Mouse (Mus musculus) kidney, embryonic 14.5 days (tissue): ENCODE measurements around the gene Cfap221. TPM values are rescaled to one million over a fixed set of nuclear protein-coding genes. Genes with fewer than 3 reads are reported as not detected.
A peak's percentile ranks its signal among the peaks of the same experiment; 100 is the strongest.

ENCODE experiments used
- ATAC-seq: fragments of 200-750 bp; cut with Nextera tagmentation; 2 replicates; pipeline ENCODE4 v1.8.0; 2017; ENCODE audit warnings: moderate number of reproducible peaks, mild to moderate bottlenecking, moderate TSS enrichment, moderate library complexity; ENCODE audit not compliant: low FRiP score, low TSS enrichment
- H3K27ac ChIP-seq: fragments of 300-500 bp; sonication (generic); 2 replicates; pipeline ENCODE4 v1.5.1; 2014; ENCODE audit warnings: low read depth, mild to moderate bottlenecking, low read length, moderate library complexity, mixed read lengths
- H3K27me3 ChIP-seq: fragments of 300-500 bp; sonication (generic); 2 replicates; pipeline ENCODE4 v1.6.1; 2014; ENCODE audit warnings: mild to moderate bottlenecking, low read length; ENCODE audit not compliant: control insufficient read depth, insufficient read depth
- H3K36me3 ChIP-seq: fragments of 300-500 bp; sonication (generic); 2 replicates; pipeline ENCODE4 v1.6.1; 2014; ENCODE audit warnings: low read length, mixed read lengths; ENCODE audit not compliant: control insufficient read depth, insufficient read depth
- H3K4me1 ChIP-seq: fragments of 300-500 bp; sonication (generic); 2 replicates; pipeline ENCODE4 v1.6.1; 2014; ENCODE audit warnings: low read length, mixed read lengths; ENCODE audit not compliant: control insufficient read depth, insufficient read depth
- H3K4me2 ChIP-seq: fragments of 300-500 bp; sonication (generic); replicated peaks from 2 replicates; pipeline ENCODE4 v1.6.1; 2014; ENCODE audit warnings: low read depth, mild to moderate bottlenecking, low read length
- H3K4me3 ChIP-seq: fragments of 300-500 bp; sonication (generic); 2 replicates; pipeline ENCODE4 v1.5.1; 2014; ENCODE audit warnings: mild to moderate bottlenecking, low read length
- H3K9ac ChIP-seq: fragments of 300-500 bp; sonication (generic); 2 replicates; pipeline ENCODE4 v1.6.1; 2014; ENCODE audit warnings: low read depth, mild to moderate bottlenecking, low read length, moderate library complexity
- H3K9me3 ChIP-seq: fragments of 300-500 bp; sonication (generic); 2 replicates; pipeline ENCODE4 v1.6.1; 2016; ENCODE audit warnings: low read length; ENCODE audit not compliant: control insufficient read depth
- WGBS: fragments of 180-500 bp; shearing (Covaris S2); extraction: QIAGEN DNeasy Blood & Tissue Kit; methylation state at CpG from one replicate; pipeline ENCODE4 v1.1.7; 2014; 5-methylcytosine and 5-hydroxymethylcytosine counted together
- polyA plus RNA-seq: library from polyadenylated mRNA; unstranded; fragments of >200 nt; fragmentation: Nextera tagmentation; extraction: Ambion mirVana; gene quantifications from 2 replicates; pipeline ENCODE4 v1.2.1, GENCODE M21; 2014

Cfap221 gene
- polyA plus RNA-seq, 1 experiment from 2014 or later = 0.35 TPM

- no peaks in the 10 kb centered on the region for H3K9me3 ChIP-seq
- H3K27ac ChIP-seq = no peak overlapping the region
- H3K4me2 ChIP-seq = no peak overlapping the region
- no peak for ATAC-seq
- 73% methylated on average over 11 of the region's 11 CpGs for WGBS
- no peaks in the 10 kb centered on the region for H3K27me3 ChIP-seq
- H3K36me3 ChIP-seq = no peaks in the 10 kb centered on the region
- H3K4me1 ChIP-seq = 0 out of 2 replicates have a peak, but pooled peaks cover 2% of the 10 kb centered on the region
- H3K9ac ChIP-seq = no peak overlapping the region
- H3K4me3 ChIP-seq = no peak overlapping the region
Observed at GRCm38 (mm10) chr1:119899195-119900123, 97.6 kb downstream of the Cfap221 start.

- H3K4me2 ChIP-seq = no peak overlapping the region
- H3K27me3 ChIP-seq = no peaks in the 10 kb centered on the region
- H3K9ac ChIP-seq = no peak overlapping the region
- H3K4me3 ChIP-seq = no peak overlapping the region
- H3K27ac ChIP-seq = no peak overlapping the region
- 0 out of 2 replicates have a peak, but pooled peaks cover 2% of the 10 kb centered on the region for H3K4me1 ChIP-seq
- 38% methylated on average over 6 of the region's 6 CpGs for WGBS
- no peaks in the 10 kb centered on the region for H3K9me3 ChIP-seq
- no peaks in the 10 kb centered on the region for H3K36me3 ChIP-seq
- ATAC-seq = peak; percentile 61
Observed at GRCm38 (mm10) chr1:119894936-119895335, 102.1 kb downstream of the Cfap221 start.

GRCm38 (mm10) chr1:119893600-119893999, 103.4 kb downstream of the Cfap221 start:
- Histone ChIP-seq H3K4me3 (no peak overlapping the region), H3K9me3 (no peaks in the 10 kb centered on the region), H3K4me1 (0 out of 2 replicates have a peak, but pooled peaks cover 2% of the 10 kb centered on the region), H3K9ac (no peak overlapping the region), H3K4me2 (no peak overlapping the region), H3K27me3 (no peaks in the 10 kb centered on the region), H3K36me3 (no peaks in the 10 kb centered on the region), H3K27ac (no peak overlapping the region)
- 84% methylated on average over 3 of the region's 3 CpGs for WGBS
- no peak for ATAC-seq

DNA sequence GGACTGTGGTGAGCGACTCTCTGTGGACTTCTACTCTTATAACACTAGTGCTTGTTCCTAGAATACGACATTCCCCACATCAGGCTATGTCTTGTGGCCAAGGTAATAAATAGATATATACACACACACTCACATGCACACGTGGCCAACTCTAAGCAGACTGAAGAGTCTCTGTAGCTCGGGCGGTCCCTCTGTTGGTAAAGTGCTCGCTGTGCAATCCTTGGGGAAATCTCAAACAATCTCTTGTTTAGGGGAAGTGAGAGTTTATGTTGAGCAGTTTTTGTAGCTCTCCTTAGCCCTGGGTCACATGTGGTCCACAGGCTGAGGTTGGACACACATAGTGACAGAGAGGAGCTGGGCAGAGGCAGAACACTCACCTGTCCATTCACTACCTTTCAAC, 104.1 kb downstream of the Cfap221 start:
- Histone ChIP-seq H3K9ac (no peak overlapping the region), H3K4me3 (no peak overlapping the region), H3K4me1 (0 out of 2 replicates have a peak, but pooled peaks cover 2% of the 10 kb centered on the region), H3K36me3 (no peaks in the 10 kb centered on the region), H3K27ac (no peak overlapping the region), H3K9me3 (no peaks in the 10 kb centered on the region), H3K27me3 (no peaks in the 10 kb centered on the region), H3K4me2 (no peak overlapping the region)
- ATAC-seq = no peak
- WGBS = 67% methylated on average over 6 of the region's 6 CpGs

DNA sequence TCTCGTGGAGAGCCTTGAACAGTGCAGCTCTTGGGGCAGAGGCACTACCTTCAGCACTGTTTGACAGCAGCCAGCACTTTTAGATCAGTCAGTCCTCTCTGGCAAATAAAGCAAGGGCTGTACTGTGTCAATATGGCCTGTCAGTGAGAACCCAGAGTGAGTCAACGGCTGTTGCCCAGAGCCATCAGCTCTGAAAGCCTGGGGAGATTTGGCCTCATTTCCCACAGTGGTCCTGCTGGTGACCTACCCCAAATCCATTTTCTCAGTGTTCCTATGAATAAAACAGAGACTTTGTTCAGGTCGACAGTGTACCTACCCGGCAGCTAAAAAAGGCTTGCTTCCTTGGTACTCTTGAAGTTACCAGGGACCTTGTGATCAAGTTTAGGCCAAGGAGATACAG, 105.2 kb downstream of the Cfap221 start:
- Histone ChIP-seq H3K9ac (no peak overlapping the region), H3K27ac (no peak overlapping the region), H3K27me3 (no peaks in the 10 kb centered on the region), H3K36me3 (no peaks in the 10 kb centered on the region), H3K9me3 (no peaks in the 10 kb centered on the region), H3K4me1 (0 out of 2 replicates have a peak, but pooled peaks cover 2% of the 10 kb centered on the region), H3K4me3 (no peak overlapping the region), H3K4me2 (no peak overlapping the region)
- 83% methylated on average over 4 of the region's 4 CpGs for WGBS
- no peak for ATAC-seq

GRCm38 (mm10) chr1:119891149-119891548, 105.9 kb downstream of the Cfap221 start:
- H3K27ac ChIP-seq = no peak overlapping the region
- H3K36me3 ChIP-seq = no peaks in the 10 kb centered on the region
- H3K4me1 ChIP-seq = 0 out of 2 replicates have a peak, but pooled peaks cover 2% of the 10 kb centered on the region
- H3K9ac ChIP-seq = no peak overlapping the region
- no peaks in the 10 kb centered on the region for H3K27me3 ChIP-seq
- 88% methylated on average over 9 of the region's 9 CpGs for WGBS
- H3K4me3 ChIP-seq = no peak overlapping the region
- no peak overlapping the region for H3K4me2 ChIP-seq
- ATAC-seq = no peak
- no peaks in the 10 kb centered on the region for H3K9me3 ChIP-seq

DNA sequence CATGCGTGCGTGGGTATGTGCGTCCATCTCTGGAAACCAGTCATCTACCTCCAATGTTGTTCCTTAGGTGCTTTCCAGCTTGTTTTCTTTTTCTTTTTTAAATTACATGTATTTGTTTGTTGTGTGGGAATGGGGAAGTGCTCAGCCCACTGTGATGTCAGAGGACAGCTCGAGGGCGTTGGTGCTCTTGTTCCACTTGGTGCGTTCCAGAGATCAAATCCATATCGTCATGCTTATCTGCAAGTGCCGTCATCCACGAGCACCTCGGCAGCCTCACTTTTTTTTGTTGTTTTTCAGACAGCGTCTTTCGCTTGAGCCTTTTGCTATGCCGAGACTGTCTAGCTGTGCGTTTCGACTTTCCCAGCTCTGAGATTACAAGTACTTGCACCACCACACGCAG, 107.7 kb downstream of the Cfap221 start:
- Histone ChIP-seq H3K4me1 (no peaks in the 10 kb centered on the region), H3K4me3 (no peak overlapping the region), H3K4me2 (no peak overlapping the region), H3K36me3 (no peaks in the 10 kb centered on the region), H3K27me3 (no peaks in the 10 kb centered on the region), H3K9ac (no peak overlapping the region), H3K9me3 (no peaks in the 10 kb centered on the region), H3K27ac (no peak overlapping the region)
- 82% methylated on average over 16 of the region's 16 CpGs for WGBS
- no peak for ATAC-seq

GRCm38 (mm10) chr1:119886320-119886719, 110.7 kb downstream of the Cfap221 start:
- 56% methylated on average over 7 of the region's 7 CpGs for WGBS
- ATAC-seq = no peak
- H3K4me2 ChIP-seq = no peak overlapping the region

DNA sequence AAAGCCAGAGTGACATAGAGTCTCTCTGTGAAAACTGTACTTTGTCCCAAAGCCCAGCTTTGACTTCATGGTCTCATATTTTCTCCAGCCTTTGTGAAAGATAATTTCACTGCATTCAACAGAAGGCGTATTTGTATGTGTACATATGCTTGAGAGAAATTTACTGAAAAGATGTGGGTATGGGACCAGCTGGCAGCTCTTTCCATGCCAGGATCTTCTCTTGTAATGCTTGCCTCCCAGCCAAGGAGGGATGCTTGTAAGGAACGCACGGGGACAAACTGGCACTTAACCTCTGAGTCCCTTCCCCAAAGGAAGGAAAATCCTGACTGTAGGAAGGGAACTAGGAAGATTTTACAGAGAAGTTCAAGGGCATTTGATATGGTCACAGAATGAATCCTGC, 112.8 kb downstream of the Cfap221 start:
- ATAC-seq = no peak
- Histone ChIP-seq H3K27me3 (no peaks in the 10 kb centered on the region), H3K9ac (no peak overlapping the region), H3K9me3 (no peaks in the 10 kb centered on the region), H3K36me3 (no peaks in the 10 kb centered on the region), H3K27ac (no peak overlapping the region), H3K4me1 (no peaks in the 10 kb centered on the region), H3K4me3 (no peak overlapping the region), H3K4me2 (no peak overlapping the region)
- 85% methylated on average over 3 of the region's 3 CpGs for WGBS

More at GRCm38 (mm10) chr1:119886320-119886719, 110.7 kb downstream of the Cfap221 start:
- Histone ChIP-seq H3K27me3 (no peaks in the 10 kb centered on the region), H3K9ac (no peak overlapping the region), H3K36me3 (no peaks in the 10 kb centered on the region), H3K4me3 (no peak overlapping the region), H3K27ac (no peak overlapping the region), H3K9me3 (no peaks in the 10 kb centered on the region), H3K4me1 (no peaks in the 10 kb centered on the region)
